Mouse (Mus musculus) heart, embryonic 15.5 days (tissue): ENCODE measurements around the gene Wdr49. TPM values are rescaled to one million over a fixed set of nuclear protein-coding genes. Genes with fewer than 3 reads are reported as not detected.

Experiments
- ATAC-seq: fragments of 200-750 bp; cut with Nextera tagmentation; replicated peaks from 2 replicates; pipeline ENCODE4 v1.8.0; 2017; ENCODE audit warnings: low read depth, moderate TSS enrichment; ENCODE audit not compliant: insufficient number of reproducible peaks, insufficient read depth, low FRiP score
- H3K27ac ChIP-seq: fragments of 300-500 bp; sonication (generic); 2 replicates; pipeline ENCODE4 v1.5.1; 2015; ENCODE audit warnings: mild to moderate bottlenecking, inconsistent platforms
- H3K27me3 ChIP-seq: fragments of 300-500 bp; sonication (generic); 2 replicates; pipeline ENCODE4 v1.6.1; 2015; ENCODE audit warnings: inconsistent platforms
- H3K36me3 ChIP-seq: fragments of 300-500 bp; sonication (generic); 2 replicates; pipeline ENCODE4 v1.6.1; 2015; ENCODE audit warnings: mild to moderate bottlenecking, inconsistent platforms
- H3K4me1 ChIP-seq: fragments of 300-500 bp; sonication (generic); replicated peaks from 2 replicates; pipeline ENCODE4 v1.6.1; 2015; ENCODE audit warnings: inconsistent platforms
- H3K4me2 ChIP-seq: fragments of 300-500 bp; sonication (generic); 2 replicates; pipeline ENCODE4 v1.6.1; 2015; ENCODE audit warnings: inconsistent platforms, mild to moderate bottlenecking, moderate library complexity
- H3K4me3 ChIP-seq: fragments of 300-500 bp; sonication (generic); 2 replicates; pipeline ENCODE4 v1.5.1; 2015; ENCODE audit warnings: mild to moderate bottlenecking, inconsistent platforms
- H3K9ac ChIP-seq: fragments of 300-500 bp; sonication (generic); 2 replicates; pipeline ENCODE4 v1.6.1; 2015; ENCODE audit warnings: mild to moderate bottlenecking, inconsistent platforms
- H3K9me3 ChIP-seq: fragments of 300-500 bp; sonication (generic); replicated peaks from 2 replicates; pipeline ENCODE4 v1.6.1; 2016; ENCODE audit warnings: inconsistent platforms
- WGBS: fragments of 180-500 bp; shearing (Covaris S2); methylation state at CpG from one replicate; pipeline ENCODE4 v1.1.7; 2015; ENCODE audit warnings: mixed read lengths; 5-methylcytosine and 5-hydroxymethylcytosine counted together
- polyA plus RNA-seq: library from polyadenylated mRNA; unstranded; fragments of >200 nt; fragmentation: Nextera tagmentation; extraction: Ambion mirVana; gene quantifications from 2 replicates; pipeline ENCODE4 v1.2.1, GENCODE M21; 2015

Gene Wdr49
- not detected in 2 replicates for polyA plus RNA-seq

DNA sequence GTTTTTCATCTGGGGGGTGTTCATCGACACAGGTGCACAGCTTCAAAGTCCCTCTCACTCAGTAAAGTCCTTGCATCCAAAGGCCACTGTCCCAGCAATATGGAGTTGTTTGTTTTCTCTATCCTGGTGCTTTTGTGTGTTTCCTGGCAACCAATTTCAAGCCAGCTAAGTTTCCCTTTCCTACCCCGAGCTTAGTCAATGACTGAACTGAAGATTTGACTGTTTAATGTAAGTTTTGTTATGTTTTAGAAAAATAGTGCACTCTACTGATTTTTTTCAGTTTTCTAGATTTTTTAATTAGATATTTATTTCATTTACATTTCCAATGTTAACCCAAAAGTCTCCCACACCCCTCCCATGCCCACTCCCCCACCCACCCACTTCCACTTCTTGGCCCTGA, at the start of gene Wdr49:
TSS of gene Wdr49 (minus strand) at position 101 of the 400 bp plus-strand sequence.
- WGBS: 62% methylated on average over 2 of the region's 2 CpGs

DNA sequence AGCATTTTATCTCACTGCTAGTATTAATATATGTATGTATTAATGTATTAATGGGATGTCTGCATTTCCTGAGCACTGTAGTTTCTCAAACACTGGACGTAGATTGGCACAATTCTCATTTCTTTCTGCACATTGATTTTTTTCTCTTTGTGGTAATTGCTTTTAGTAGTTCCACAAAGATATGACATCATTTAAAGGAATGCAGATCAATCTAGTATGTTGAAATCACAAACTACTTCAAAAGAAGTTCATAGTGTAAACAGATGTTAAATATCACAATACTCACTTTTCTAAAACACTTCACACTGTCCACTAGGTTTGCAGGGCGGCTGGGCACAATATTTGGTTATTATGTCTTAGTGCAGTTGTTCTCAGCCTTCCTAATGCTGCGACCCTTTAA, 49.1 kb upstream of the Wdr49 start:
- no peak overlapping the region for H3K4me3 ChIP-seq
- WGBS: 88% methylated on average over 3 of the region's 3 CpGs
- no peak for ATAC-seq

More for the DNA sequence above, at the start of gene Wdr49:
- H3K27ac ChIP-seq: no peak within 1 kb of the TSS
- H3K9me3 ChIP-seq: no peaks in the 10 kb centered on the region
- H3K4me3 ChIP-seq: no peak within 1 kb of the TSS
- no peak within 1 kb of the TSS for H3K4me2 ChIP-seq
- H3K4me1 ChIP-seq: no peaks in the 10 kb centered on the region
- H3K9ac ChIP-seq: no peak within 1 kb of the TSS
- no peaks in the 10 kb centered on the region for H3K27me3 ChIP-seq
- H3K36me3 ChIP-seq: no peaks in the 10 kb centered on the region
- no peak for ATAC-seq

DNA sequence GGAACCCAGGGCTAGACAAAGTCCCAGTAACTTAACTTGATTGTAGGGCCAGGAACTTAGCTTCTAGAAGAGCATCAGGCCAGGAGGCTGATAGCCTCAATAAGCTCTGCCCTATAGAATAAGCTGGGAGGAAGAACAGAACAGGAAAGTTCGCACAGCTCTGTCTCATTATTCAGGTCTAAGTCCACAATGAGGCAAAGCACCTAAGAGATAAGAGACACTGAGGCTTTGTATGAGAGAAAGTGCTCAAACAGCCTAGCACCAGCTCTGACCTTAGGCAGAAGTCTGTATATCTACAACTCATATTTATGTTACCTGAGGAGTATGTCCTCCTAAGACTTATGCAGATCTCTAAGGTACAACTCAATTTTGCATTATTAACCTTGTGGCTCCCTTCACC, 40.6 kb upstream of the Wdr49 start:
- H3K9me3 ChIP-seq: no peaks in the 10 kb centered on the region
- H3K27me3 ChIP-seq: no peaks in the 10 kb centered on the region
- peaks cover 4% of the 10 kb centered on the region; the same call in 1 of the 2 replicates for H3K4me1 ChIP-seq
- 73% methylated on average over 1 of the region's 1 CpGs for WGBS
- peaks cover 28% of the 10 kb centered on the region for H3K36me3 ChIP-seq
- H3K27ac ChIP-seq: no peak overlapping the region
- H3K4me3 ChIP-seq: no peak overlapping the region
- no peak overlapping the region for H3K9ac ChIP-seq
- no peak for ATAC-seq
- no peak overlapping the region for H3K4me2 ChIP-seq

More for the DNA sequence above, 49.1 kb upstream of the Wdr49 start:
- no peaks in the 10 kb centered on the region for H3K27me3 ChIP-seq
- H3K36me3 ChIP-seq: peaks cover 5% of the 10 kb centered on the region
- no peaks in the 10 kb centered on the region for H3K4me1 ChIP-seq
- no peak overlapping the region for H3K4me2 ChIP-seq
- H3K9me3 ChIP-seq: no peaks in the 10 kb centered on the region
- no peak overlapping the region for H3K9ac ChIP-seq
- no peak overlapping the region for H3K27ac ChIP-seq

GRCm38 (mm10) chr3:75521314-75521713, 39.4 kb upstream of the Wdr49 start:
- Histone ChIP-seq H3K4me3 (no peak overlapping the region), H3K9me3 (no peaks in the 10 kb centered on the region), H3K4me2 (no peak overlapping the region), H3K27ac (no peak overlapping the region), H3K9ac (no peak overlapping the region), H3K27me3 (no peaks in the 10 kb centered on the region), H3K4me1 (peaks cover 4% of the 10 kb centered on the region; the same call in 1 of the 2 replicates), H3K36me3 (peaks cover 24% of the 10 kb centered on the region)
- no peak for ATAC-seq
- WGBS: 88% methylated on average over 2 of the region's 2 CpGs

- WGBS: 75% methylated on average over 7 of the region's 7 CpGs
- Histone ChIP-seq H3K27me3 (no peaks in the 10 kb centered on the region), H3K9me3 (no peaks in the 10 kb centered on the region), H3K4me3 (no peak overlapping the region), H3K27ac (no peak overlapping the region), H3K36me3 (peaks cover 29% of the 10 kb centered on the region), H3K4me1 (peaks cover 1% of the 10 kb centered on the region; the same call in 1 of the 2 replicates), H3K4me2 (no peak overlapping the region), H3K9ac (no peak overlapping the region)
- ATAC-seq: no peak
Observed at GRCm38 (mm10) chr3:75517631-75518250, 35.8 kb upstream of the Wdr49 start.

DNA sequence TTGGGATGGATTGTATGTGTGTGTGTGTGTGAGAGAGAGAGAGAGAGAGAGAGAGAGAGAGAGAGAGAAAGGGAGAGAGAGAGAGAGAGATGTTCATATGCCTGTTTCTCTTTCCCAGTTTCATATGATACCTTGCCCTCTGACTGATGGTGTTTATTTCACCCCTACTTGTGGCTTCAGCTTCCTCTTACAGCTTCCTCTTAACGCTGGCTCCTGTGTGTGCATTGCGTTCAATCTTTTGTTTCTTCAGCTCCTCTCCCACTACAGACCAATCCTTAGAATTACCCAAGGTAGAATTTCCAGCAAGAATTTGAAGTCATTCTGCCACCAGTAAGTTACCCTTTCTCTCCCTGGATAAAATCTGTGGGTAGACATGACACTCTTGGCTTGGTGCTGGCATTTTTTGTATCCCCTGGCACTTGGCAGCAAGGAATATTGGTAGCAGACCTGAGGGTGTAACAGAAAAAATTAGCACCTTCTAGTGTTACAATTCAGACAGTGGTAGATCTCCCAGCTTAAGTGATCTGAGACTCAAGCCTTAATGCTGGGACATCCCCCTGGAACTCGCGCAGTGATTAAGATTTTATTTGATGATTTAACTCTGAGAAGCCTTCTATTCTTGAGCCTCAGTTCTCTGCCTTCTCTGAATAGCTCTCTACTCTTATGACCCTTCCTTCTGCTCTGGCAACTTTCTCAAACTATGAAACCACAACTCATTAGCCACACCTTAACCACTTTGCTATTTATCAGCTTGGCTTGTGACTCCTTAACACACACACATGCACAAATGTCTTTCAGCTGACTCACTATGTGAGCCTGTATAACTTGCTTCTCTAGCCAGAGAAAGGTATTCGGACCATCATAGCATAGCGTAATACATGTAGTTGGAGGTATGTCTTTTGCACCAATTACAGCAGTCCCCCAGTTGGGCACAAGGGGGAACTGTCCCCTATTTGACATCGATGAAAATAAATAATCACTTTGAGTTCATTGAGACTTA, 17.3 kb upstream of the Wdr49 start:
- Histone ChIP-seq H3K4me2 (no peak overlapping the region), H3K9ac (no peak overlapping the region), H3K27me3 (no peaks in the 10 kb centered on the region), H3K4me3 (no peak overlapping the region), H3K4me1 (no peaks in the 10 kb centered on the region), H3K9me3 (no peaks in the 10 kb centered on the region), H3K27ac (no peak overlapping the region), H3K36me3 (no peaks in the 10 kb centered on the region)
- WGBS: 75% methylated on average over 7 of the region's 7 CpGs
- ATAC-seq: no peak

GRCm38 (mm10) chr3:75492913-75493312, 11.0 kb upstream of the Wdr49 start:
- Histone ChIP-seq H3K4me3 (no peak overlapping the region), H3K36me3 (no peaks in the 10 kb centered on the region), H3K9ac (no peak overlapping the region), H3K4me2 (no peak overlapping the region), H3K4me1 (no peaks in the 10 kb centered on the region), H3K27ac (no peak overlapping the region), H3K9me3 (no peaks in the 10 kb centered on the region), H3K27me3 (no peaks in the 10 kb centered on the region)
- no peak for ATAC-seq
- 70% methylated on average over 3 of the region's 3 CpGs for WGBS

GRCm38 (mm10) chr3:75475106-75475505, 6.8 kb downstream of the Wdr49 start:
- Histone ChIP-seq H3K27me3 (no peaks in the 10 kb centered on the region), H3K27ac (no peak overlapping the region), H3K9ac (no peak overlapping the region), H3K4me1 (no peaks in the 10 kb centered on the region), H3K4me2 (no peak overlapping the region), H3K36me3 (no peaks in the 10 kb centered on the region), H3K4me3 (no peak overlapping the region), H3K9me3 (no peaks in the 10 kb centered on the region)
- WGBS: 70% methylated on average over 7 of the region's 7 CpGs
- ATAC-seq: no peak

GRCm38 (mm10) chr3:75474657-75475056, 7.3 kb downstream of the Wdr49 start:
- 77% methylated on average over 7 of the region's 7 CpGs for WGBS
- no peak overlapping the region for H3K9ac ChIP-seq
- H3K4me1 ChIP-seq: no peaks in the 10 kb centered on the region
- H3K27me3 ChIP-seq: no peaks in the 10 kb centered on the region
- no peak overlapping the region for H3K27ac ChIP-seq
- H3K4me2 ChIP-seq: no peak overlapping the region
- H3K36me3 ChIP-seq: no peaks in the 10 kb centered on the region
- no peak overlapping the region for H3K4me3 ChIP-seq
- no peaks in the 10 kb centered on the region for H3K9me3 ChIP-seq
- ATAC-seq: no peak

GRCm38 (mm10) chr3:75468154-75468553, 13.8 kb downstream of the Wdr49 start:
- no peaks in the 10 kb centered on the region for H3K4me1 ChIP-seq
- no peaks in the 10 kb centered on the region for H3K27me3 ChIP-seq
- no peak overlapping the region for H3K9ac ChIP-seq
- no peak for ATAC-seq
- H3K4me2 ChIP-seq: no peak overlapping the region
- H3K36me3 ChIP-seq: no peaks in the 10 kb centered on the region
- H3K9me3 ChIP-seq: no peaks in the 10 kb centered on the region
- no peak overlapping the region for H3K4me3 ChIP-seq
- WGBS: 76% methylated on average over 7 of the region's 7 CpGs
- no peak overlapping the region for H3K27ac ChIP-seq

DNA sequence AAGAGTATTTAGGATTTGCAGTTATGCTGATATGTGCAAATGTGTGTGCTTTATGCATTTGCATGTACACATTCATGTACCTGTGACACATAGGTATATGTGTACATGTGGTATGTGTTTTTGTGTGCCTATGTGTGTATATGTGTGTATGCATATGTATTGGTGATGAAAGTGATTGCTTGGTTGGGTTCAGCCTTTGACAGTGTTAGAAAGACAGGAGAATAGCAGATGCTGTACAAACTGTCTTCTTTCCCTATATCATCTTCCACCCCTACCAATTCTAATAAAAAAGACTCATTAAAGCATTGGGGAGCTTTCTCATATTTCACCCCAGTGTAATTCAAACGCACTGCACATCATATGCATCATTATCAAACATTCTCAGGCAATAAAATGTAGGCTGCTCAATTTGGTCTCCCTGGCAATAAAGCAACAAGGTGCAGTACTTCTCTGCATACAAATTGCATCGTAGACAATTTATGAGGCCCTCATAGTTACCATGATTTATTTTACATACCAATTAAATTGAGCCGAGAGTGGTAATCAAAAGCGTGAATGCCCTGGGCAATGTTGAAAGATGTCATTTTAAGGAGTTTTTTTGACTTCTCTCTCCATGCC, 51.3 kb downstream of the Wdr49 start:
- H3K9me3 ChIP-seq: no peaks in the 10 kb centered on the region
- ATAC-seq: no peak
- H3K4me2 ChIP-seq: no peak overlapping the region
- no peak overlapping the region for H3K27ac ChIP-seq
- no peak overlapping the region for H3K4me3 ChIP-seq
- H3K9ac ChIP-seq: no peak overlapping the region
- no peaks in the 10 kb centered on the region for H3K4me1 ChIP-seq
- no peaks in the 10 kb centered on the region for H3K27me3 ChIP-seq
- 78% methylated on average over 4 of the region's 4 CpGs for WGBS
- H3K36me3 ChIP-seq: no peaks in the 10 kb centered on the region
